Comparison of ENCODE assay signal across 18 mouse cellular contexts in genomic region chr15:16923246-16923645, GRCm38 (mm10).
"Had no signal": no experiment of that assay in that cellular context is flagged by ENCODE, and none has a peak within 500 bp of the region (broad histone marks: within the 10 kb centered on the region; RNA-seq: fewer than 3 reads in every experiment).

No protein-coding gene starts in this region.

- H3K4me2 ChIP-seq: lung, embryonic 14.5 days; midbrain, embryonic 12.5 days; neural tube, embryonic 13.5 days; neural tube, embryonic 15.5 days had no signal

- H3K9ac ChIP-seq: lung, embryonic 14.5 days; midbrain, embryonic 12.5 days; neural tube, embryonic 13.5 days; neural tube, embryonic 15.5 days had no signal

- H3K9me3 ChIP-seq: midbrain, embryonic 10.5 days; midbrain, embryonic 12.5 days; neural tube, embryonic 13.5 days; neural tube, embryonic 15.5 days had no signal

- ATAC-seq: midbrain, embryonic 16.5 days had no signal

- H3K4me1 ChIP-seq: midbrain, embryonic 10.5 days; midbrain, embryonic 12.5 days; neural tube, embryonic 13.5 days; neural tube, embryonic 15.5 days had no signal

- DNase-seq: lung, embryonic 14.5 days; lung, postnatal 10 days; lung, postnatal 4 days; midbrain, embryonic 14.5 days; retina, postnatal 1 day; right cerebral cortex, adult 18-20 months; right cerebral cortex, postnatal 25 days; right cerebral cortex, postnatal 4 days; spleen, adult 18-20 months; thymus, adult 18-20 months; thymus, postnatal 14 days; thymus, postnatal 36 days had no signal

- H3K27me3 ChIP-seq: midbrain, embryonic 12.5 days; neural tube, embryonic 13.5 days; neural tube, embryonic 15.5 days had no signal

- H3K27ac ChIP-seq: midbrain, embryonic 10.5 days; midbrain, embryonic 12.5 days; neural tube, embryonic 13.5 days; neural tube, embryonic 15.5 days had no signal

- H3K4me3 ChIP-seq: midbrain, embryonic 10.5 days; midbrain, embryonic 12.5 days; myocyte; neural tube, embryonic 13.5 days; neural tube, embryonic 15.5 days had no signal

- H3K36me3 ChIP-seq: midbrain, embryonic 10.5 days; midbrain, embryonic 12.5 days; neural tube, embryonic 13.5 days; neural tube, embryonic 15.5 days had no signal
